Mouse (Mus musculus) retina, adult 2 months (tissue): ENCODE data around the gene Cybc1.
A peak's percentile ranks its signal among the peaks of the same experiment; 100 is the strongest.

Source experiments
- DNase-seq: peaks from one replicate; pipeline ENCODE4 v3.0.0-alpha.2; 2012; ENCODE audit warnings: low read depth, low spot score

The Cybc1 gene

GRCm38 (mm10) chr11:121229018-121229439 is at the start of gene Cybc1:
Cybc1 (minus strand) TSS chr11:121229322.
- no peak for DNase-seq

GRCm38 (mm10) chr11:121278011-121278410 is 48.9 kb upstream of the Cybc1 start:
- DNase-seq: no peak

GRCm38 (mm10) chr11:121277516-121277915 is 48.4 kb upstream of the Cybc1 start:
- no peak for DNase-seq

- no peak for DNase-seq
Measured at GRCm38 (mm10) chr11:121261074-121261473, 32.0 kb upstream of the Cybc1 start.

GRCm38 (mm10) chr11:121260211-121260906 is 31.2 kb upstream of the Cybc1 start:
- no peak for DNase-seq

- peak; percentile 84 for DNase-seq
Measured at GRCm38 (mm10) chr11:121259160-121260100, 30.3 kb upstream of the Cybc1 start, which contains the start of gene Foxk2. Foxk2 (plus strand) TSS chr11:121259990.

- no peak for DNase-seq
Measured at GRCm38 (mm10) chr11:121250196-121250595, 21.1 kb upstream of the Cybc1 start.

GRCm38 (mm10) chr11:121239669-121240068 is 10.5 kb upstream of the Cybc1 start:
- DNase-seq: no peak

GRCm38 (mm10) chr11:121237345-121238128 is 8.4 kb upstream of the Cybc1 start:
- DNase-seq: no peak

- DNase-seq: peak; percentile 98
Measured at GRCm38 (mm10) chr11:121236564-121237344, 7.6 kb upstream of the Cybc1 start, which contains the start of gene Narf. Narf (plus strand) TSS chr11:121237253.

- DNase-seq: no peak
Measured at GRCm38 (mm10) chr11:121235475-121236238, 6.5 kb upstream of the Cybc1 start.

- DNase-seq: no peak
Measured at GRCm38 (mm10) chr11:121232706-121233105, 3.6 kb upstream of the Cybc1 start.

GRCm38 (mm10) chr11:121231628-121232291 is 2.6 kb upstream of the Cybc1 start:
- DNase-seq: peak; percentile 20

- no peak for DNase-seq
Measured at GRCm38 (mm10) chr11:121231191-121231590, 2.1 kb upstream of the Cybc1 start.

GRCm38 (mm10) chr11:121228129-121229017 is 749 bp downstream of the Cybc1 start:
- no peak for DNase-seq

- no peak for DNase-seq
Measured at GRCm38 (mm10) chr11:121221321-121222010, 7.7 kb downstream of the Cybc1 start.

- DNase-seq: no peak
Measured at GRCm38 (mm10) chr11:121220771-121221170, 8.4 kb downstream of the Cybc1 start.

GRCm38 (mm10) chr11:121219776-121220175 is 9.3 kb downstream of the Cybc1 start:
- DNase-seq: no peak
